Mouse (Mus musculus): Measurements from ENCODE around the gene Patj.
A peak's percentile ranks its signal among the peaks of the same experiment; 100 is the strongest.
"Not testable (repeated sequence)": the region's sequence is repeated elsewhere in the genome, so short reads cannot be mapped to it uniquely, and the experiment has no call there.

The Patj gene

GRCm38 (mm10) chr4:98584023-98584422, 188.4 kb downstream of the Patj start:
- no peak for DNase-seq

GRCm38 (mm10) chr4:98586303-98586702, 190.7 kb downstream of the Patj start:
- DNase-seq, result peak; percentile 67

DNA sequence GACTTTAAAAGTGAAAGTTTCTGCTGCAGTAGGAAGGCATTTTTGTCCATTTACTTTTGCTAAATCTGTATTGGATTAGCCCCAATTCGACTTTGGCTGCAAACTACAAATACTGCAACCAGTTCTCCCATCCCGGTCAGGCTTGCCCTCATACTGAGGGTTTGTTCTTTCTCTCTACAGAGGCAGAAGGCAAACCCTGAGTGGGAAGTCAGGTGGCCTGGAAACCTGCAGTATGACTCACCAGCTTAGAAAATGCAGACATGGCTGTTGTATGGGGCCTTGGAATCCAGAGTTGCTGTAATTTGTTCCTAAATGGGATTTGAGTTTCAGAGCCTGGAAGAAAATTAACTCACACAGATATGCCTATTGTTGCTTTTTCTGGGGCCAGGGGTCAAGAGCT, 192.1 kb downstream of the Patj start:
- DNase-seq, result peak; percentile 88

DNA sequence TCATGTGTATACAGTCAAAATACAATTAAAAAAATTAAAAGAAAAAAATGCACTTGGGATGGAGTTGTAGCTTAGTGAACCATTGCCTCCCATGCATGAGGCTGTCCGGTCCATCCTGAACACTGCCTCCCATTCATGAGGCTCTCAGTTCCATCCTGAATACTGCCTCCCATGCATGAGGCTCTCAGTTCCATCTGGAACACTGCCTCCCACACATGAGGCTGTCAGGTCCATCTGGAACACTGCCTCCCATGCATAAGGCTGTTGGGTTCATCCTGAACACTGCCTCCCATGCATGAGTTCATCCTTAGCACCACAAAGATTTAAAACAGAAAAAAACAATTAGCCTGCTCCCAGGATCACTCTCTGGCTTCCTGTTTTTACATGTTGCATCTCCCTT, 198.4 kb downstream of the Patj start:
- DNase-seq, result peak; percentile 64

DNA sequence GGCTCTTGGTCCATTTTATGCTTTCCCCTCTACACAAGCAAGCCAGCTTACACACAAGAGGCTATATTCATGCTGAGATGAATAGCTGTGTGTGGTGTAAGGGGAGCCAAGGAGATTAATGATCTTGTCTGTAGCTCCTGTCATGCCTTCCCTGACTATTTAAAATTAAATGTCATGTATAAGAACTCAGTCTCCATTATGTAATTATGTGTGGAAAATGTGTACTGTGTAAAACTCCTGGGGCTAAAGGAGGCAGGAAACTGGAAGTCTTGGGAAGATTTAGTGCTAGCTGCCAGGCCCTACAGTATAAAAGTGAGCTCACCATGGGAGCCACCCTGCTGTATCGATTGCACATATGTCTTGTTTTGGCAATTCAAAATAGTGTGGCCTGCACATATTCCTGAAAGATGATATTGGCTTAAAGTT, 203.0 kb downstream of the Patj start:
- no peak for DNase-seq

DNA sequence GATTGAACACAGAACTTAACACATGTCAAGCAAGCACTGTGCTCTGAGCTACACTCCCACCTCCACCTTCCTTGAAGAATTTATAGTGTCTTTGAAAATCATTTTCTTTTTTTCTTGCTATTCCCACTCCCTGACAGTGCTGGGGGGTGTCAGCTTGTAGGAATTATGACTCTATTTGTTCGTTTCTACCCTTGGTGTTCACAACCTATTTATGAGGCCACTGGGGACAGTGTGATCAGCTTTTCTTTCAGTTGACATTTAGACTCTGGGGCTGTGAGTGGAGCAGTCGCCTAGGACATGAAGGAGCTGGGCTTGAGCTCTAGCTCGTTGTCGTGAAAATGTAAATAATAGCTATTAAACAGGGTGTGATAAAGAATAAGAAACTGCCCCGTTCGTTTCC, 203.8 kb downstream of the Patj start:
- no peak for DNase-seq

DNA sequence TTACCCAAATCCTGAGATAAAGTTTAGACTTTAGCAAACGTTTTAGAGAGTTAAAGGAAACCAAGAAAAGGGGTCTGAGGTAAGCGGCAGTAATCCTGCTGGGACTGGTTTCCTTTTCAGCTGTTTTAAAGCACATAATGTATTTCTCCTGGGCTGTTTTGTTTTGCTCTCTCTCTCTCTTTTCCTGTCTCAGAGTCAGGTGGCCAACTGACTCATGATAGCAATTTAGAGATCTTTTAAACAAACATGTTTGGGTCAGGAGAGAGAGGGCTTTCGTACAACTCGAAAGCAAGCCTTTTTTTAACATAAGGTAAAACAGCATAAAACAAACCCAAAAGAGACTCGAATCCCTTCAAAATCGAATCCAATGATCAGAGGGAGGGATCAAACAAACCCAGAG, 207.5 kb downstream of the Patj start:
- no peak for DNase-seq

DNA sequence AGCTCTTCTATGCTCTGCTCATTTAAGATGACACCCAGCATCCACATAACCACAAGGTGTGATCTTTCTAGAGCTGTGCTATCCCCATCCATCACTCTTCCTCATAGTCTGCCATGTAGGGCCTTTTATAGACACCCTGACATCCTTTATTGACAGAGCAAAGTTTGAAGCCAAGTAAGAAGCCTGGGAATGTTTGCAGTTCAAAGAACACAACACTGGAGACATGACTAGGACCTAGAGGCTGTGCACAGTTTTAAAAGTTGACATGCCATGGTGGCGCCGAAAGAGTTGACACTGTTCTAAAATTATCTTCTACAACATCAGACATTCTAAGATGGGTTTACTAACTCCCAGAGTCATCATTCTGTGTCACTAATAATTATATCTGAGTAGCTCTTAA, 214.9 kb downstream of the Patj start:
- DNase-seq, result no peak

DNA sequence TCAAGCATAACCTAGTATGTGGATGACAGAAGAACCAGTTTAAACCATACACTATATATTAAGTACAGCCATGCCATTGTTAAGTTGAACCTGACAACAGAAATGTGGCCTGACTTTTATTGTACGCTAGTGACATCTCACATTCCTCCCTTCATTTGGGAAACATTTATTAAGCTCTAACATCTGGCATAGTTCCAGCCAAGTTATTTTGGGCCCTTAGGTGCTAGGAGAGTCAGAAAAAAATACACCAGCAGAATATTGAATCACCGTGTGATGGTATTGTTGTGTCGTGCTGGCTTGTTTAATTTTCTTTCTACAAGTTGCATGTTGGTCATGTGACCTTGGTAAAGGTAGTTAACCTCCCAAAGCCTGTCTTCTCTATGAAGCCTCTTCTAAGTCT, 218.8 kb downstream of the Patj start:
- DNase-seq, result no peak

DNA sequence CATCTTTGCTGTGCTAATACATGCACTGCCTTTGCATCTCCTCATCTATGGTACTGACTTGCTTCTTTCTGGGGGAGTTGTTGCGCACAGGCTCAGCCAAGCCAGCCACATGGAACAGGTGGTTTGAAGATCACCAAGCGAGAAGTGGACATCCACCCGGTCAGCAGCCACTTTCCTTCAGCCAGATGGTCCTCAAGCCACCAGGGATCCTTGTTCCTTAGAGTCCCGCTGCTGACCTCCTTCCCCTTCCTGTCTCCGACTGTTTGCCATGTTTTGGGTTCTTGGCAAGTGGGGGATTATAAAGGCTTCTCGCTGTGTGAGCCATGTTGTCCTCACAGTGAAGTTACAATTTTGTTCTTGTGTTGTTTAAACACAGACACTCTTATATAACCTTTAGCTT, 223.6 kb downstream of the Patj start:
- DNase-seq, result peak; percentile 91

DNA sequence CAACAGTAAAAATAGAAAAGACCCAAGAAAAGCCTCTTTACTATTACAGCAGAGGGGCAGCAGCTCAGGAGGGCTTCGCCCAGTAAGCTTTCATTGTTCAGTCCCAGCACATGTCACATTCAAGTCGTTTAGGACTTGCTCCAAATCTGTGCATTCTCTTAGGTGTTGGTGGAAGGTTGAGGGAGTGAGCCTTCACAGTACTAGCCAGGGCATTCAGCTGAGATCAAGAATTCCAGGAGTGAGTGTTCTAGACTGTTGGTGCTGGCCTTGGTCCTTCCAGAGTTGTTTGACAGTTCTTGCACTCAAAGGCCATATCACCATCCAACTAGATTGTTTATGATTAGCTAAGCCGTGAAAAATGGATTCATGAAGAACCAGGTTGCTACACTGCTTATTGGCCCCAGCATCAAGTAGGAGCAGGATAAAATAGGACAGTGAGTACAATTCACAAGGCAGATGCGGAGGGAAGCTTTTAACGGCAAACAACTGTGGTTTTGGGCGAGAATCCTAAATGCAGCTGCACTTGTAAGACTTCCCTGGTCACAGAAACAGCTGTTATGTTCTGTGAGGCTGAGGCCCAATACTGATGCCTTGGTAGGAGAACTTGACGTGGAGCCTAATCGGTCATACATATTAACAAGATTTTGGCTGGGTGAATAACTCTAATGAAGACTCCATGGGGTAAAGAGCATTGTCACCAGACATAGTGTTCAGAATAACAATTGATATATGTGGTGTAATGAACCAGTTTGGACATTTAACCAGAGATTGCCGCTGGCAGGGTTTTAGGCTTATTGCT, 225.6 kb downstream of the Patj start:
- DNase-seq, result no peak

DNA sequence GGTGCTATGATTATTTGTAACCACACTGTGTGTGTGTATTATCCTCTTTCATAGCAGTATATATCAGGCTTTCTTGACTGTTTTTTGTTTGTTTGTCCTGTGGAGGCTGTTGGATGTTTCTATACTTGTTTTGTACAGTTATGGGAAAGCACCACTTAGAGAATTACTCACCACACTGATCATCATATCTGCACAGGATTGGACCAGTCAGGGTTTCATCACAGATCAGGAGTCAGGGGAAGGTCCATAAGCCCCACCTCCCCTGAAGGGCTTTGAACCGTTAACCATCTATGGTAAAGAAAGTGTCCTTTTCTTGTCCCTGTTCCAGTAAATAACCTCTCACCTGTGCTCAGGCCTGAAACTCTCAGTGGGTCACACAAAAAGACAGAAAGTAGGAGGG, 226.6 kb downstream of the Patj start:
- no peak for DNase-seq

GRCm38 (mm10) chr4:98622996-98623673, 227.6 kb downstream of the Patj start:
- no peak for DNase-seq

DNA sequence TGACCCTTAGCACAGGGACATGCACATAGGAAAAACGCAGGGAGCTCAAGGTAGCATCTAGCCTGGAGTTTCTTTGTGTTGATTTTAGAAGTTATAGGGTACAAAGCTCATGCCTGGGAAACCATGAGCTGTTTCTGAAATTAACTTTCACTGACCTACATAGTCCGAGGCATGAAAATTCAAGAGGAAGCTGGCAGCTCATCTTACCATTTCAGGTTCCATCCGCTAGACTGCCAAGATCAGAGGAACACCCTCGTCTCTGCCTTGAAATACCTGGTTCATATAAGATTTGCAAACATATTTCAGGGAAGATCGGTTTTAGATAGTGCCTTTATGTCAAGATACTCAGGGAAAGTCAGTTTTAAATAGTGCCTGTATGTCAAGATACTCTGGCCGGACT, 232.7 kb downstream of the Patj start:
- DNase-seq, result no peak

DNA sequence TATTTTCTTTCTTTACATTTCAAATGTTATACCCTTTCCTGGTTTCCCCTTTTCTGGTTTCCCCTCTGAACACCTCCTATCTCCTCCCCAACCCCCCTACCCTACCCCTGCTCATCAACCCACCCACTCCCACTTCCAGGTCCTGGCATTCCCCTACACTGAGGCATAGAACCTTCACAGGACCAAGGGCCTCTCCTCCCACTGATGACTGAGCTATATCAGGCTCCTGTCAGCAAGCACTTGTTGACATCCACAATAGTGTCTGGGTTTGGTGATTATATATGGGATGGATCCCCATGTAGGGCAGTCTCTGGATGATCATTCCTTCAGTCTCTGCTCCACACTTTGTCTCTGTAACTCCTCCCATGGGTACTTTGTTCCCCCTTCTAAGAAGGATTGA, 233.6 kb downstream of the Patj start:
- not testable (repeated sequence) for DNase-seq

DNA sequence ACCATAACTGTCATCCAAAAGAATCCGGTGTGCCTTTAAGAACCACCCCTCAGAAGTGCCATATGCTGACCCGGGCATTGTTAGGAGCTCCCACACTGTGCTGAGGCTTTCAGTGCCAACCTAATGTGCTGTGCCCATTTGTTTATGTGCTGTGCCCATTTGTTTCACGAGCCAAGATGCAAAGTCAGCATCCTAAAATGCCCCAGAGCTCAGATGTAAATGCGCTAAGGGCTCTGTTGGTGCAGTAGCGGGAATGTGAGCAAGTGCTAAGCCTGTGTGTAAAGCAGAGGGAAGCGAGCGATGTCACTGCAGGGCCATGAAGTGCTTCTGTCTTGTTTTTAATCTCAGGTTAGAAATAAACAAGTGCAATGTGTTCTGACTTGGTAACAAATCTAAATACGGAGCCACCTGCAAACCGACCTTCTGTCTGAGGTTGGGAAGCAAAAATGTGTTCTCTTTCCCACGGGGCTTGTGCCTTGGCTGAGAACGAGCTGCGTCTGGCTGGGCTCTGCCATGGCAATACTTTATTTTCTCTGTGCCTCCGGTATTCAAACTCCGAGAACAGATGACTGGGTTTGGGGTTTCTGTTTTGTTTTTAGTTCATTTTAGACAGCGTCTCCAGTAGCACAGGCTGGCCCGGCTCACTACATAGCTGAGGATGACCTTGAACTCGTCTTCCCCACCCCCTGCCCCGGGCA, 239.7 kb downstream of the Patj start:
- DNase-seq, result peak; percentile 96

GRCm38 (mm10) chr4:98638731-98639130, 243.1 kb downstream of the Patj start:
- DNase-seq, result no peak

GRCm38 (mm10) chr4:98653650-98654049, 258.1 kb downstream of the Patj start:
- DNase-seq, result no peak

- peak; percentile 96 for DNase-seq
These were observed 258.8 kb downstream of the Patj start for GRCm38 (mm10) chr4:98654419-98654821.

DNA sequence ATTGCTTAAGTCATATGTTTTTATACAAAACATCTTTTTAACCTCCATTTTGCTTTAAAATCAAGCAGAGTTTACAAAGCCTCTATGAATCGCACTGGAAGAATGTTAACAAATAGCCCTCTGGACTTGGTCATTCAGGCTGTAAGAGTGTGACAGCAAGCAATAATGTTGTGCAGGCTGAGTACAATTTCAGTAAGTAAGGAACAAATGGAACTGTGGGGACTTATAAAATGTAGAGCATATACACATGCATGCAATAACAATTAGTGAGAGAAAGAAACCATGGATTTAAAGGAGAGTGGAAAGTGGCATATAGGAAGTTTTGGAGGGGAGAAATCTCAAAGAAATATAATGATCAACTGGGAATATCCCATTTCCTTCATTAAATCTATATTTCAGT, 261.2 kb downstream of the Patj start:
- no peak for DNase-seq

DNA sequence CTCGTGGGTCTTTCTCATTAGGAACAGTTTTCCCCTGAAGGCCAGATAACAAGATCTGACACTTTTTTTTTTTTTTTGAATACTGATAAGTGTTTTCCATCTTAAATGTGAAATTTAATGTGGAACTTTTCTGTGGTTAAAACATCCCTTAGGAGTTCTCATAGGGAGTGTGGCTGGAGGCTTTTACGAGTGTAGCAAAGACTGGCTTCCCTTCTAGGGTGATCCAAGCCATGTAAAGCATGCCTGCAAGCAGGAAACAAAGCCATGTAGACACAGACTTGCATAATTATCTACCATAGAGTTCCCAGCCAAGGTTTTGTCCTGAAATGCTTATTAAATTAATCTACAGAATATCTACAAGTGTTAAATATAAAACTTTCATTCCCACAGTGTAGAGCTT, 263.4 kb downstream of the Patj start:
- DNase-seq, result no peak

DNA sequence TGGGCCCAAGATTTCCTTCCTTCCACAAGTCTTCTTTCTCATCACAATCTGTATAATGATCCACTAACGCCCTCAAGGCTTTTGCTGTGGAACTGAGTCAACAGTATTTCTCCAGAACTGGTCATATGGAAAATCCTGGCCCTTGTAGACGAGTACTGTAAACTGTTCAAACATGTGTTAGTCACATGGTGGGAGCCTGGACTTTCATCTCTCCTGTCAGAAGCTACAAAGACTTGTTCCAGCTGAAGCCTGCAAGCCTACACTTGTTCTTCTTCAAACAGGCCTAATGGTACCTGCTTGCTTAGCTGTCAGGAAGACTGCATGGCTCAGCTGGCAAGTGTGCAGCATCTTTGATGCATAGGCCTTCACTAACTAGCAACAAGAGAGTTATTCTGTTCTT, 264.9 kb downstream of the Patj start:
- DNase-seq, result no peak

DNA sequence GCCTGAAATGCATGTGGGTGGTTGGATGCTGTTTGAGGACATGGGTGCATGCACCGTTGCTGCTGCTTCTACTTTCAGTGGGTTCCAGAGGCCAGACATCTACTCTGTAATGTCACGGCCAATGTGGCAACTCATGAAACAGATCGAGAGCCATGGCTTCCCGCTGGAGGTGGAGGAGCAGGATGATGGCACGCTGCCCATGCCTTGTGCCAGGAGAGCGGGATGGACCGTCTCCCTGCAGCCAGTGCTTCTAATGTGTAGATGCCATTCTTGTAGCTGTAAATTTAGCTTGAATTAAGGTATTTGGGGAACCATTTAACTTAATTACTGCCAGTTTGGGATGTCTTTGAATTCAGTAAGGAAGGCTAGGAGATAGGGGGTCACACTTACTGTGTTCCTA, 270.3 kb downstream of the Patj start:
- peak; percentile 87 for DNase-seq

DNA sequence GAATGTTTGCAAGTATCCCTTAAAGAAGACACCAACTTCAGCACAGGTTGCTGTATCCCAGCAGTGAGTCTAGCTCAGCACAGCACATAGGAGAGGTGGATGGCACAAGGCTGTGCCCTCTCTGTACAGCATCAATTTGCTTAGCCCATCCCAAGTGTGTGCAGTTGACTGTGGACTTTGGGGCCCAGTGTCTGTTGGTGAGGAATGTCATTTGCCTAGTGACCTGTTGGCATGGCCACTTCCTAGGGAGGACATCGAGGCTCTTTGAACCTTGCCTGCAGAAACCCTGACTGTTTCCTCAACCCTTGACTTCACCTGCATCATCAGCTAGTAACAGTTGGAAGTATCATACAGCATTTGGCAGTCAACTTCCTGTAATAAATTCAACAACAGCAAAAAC, 270.9 kb downstream of the Patj start:
- no peak for DNase-seq
